In genomic region chr9:121351388-121352078, GRCm38 (mm10) we compare ENCODE assay signal across 8 mouse cellular contexts. TPM values are rescaled to one million over a fixed set of nuclear protein-coding genes. Genes with fewer than 3 reads are reported as not detected.
A peak's percentile ranks its signal among the peaks of the same experiment; 100 is the strongest.
DNase-seq lines count a peak whose midpoint lies in the region; ATAC-seq and TF ChIP-seq lines count a peak whose summit lies in the region.
"Had no signal": no experiment of that assay in that cellular context is flagged by ENCODE, and none has a peak within 500 bp of the region (broad histone marks: within the 10 kb centered on the region; RNA-seq: fewer than 3 reads in every experiment).

No protein-coding gene starts in this region.

- no peak for TF ChIP-seq EP300 in heart, postnatal 0 days (IDR thresholded peaks at IDR 0.05; ENCODE audit: low read depth)

- no peak overlapping the region for H3ac ChIP-seq in myocyte (ENCODE audit: control insufficient read depth, insufficient read length)

- peak overlapping the region; percentile 69 for H3K27ac ChIP-seq in kidney, postnatal 0 days
- H3K27ac ChIP-seq in embryonic facial prominence, embryonic 12.5 days: 0 out of 2 replicates have a peak overlapping the region, but pooled peaks have one; percentile 64
- H3K27ac ChIP-seq in heart, postnatal 0 days (ENCODE audit: low read depth): peak overlapping the region; percentile 83

- ATAC-seq in kidney, postnatal 0 days (replicated peaks; ENCODE audit: low FRiP score, low read depth): no peak
- ATAC-seq in embryonic facial prominence, embryonic 12.5 days (ENCODE audit: insufficient number of reproducible peaks, insufficient read depth, low FRiP score, low TSS enrichment): no peak
- peak; percentile 15; the same call in 1 of the 2 replicates for ATAC-seq in heart, postnatal 0 days (ENCODE audit: insufficient read depth, low read depth)
- ATAC-seq: Patski had no signal

- H3K9me3 ChIP-seq in kidney, postnatal 0 days (replicated peaks; ENCODE audit: low read length): no peaks in the 10 kb centered on the region
- H3K9me3 ChIP-seq in embryonic facial prominence, embryonic 12.5 days: no peaks in the 10 kb centered on the region
- H3K9me3 ChIP-seq in heart, postnatal 0 days (replicated peaks; ENCODE audit: control insufficient read depth, low read length): no peaks in the 10 kb centered on the region

- H3K4me1 ChIP-seq in kidney, postnatal 0 days (replicated peaks; ENCODE audit: insufficient read depth, low read length): peaks cover 29% of the 10 kb centered on the region
- peaks cover 45% of the 10 kb centered on the region for H3K4me1 ChIP-seq in embryonic facial prominence, embryonic 12.5 days
- H3K4me1 ChIP-seq in heart, postnatal 0 days (ENCODE audit: control insufficient read depth, insufficient read depth): peaks cover 91% of the 10 kb centered on the region

- H3K36me3 ChIP-seq in kidney, postnatal 0 days (ENCODE audit: insufficient read depth, low read length): no peaks in the 10 kb centered on the region
- no peaks in the 10 kb centered on the region for H3K36me3 ChIP-seq in embryonic facial prominence, embryonic 12.5 days
- H3K36me3 ChIP-seq in heart, postnatal 0 days (replicated peaks; ENCODE audit: control insufficient read depth, insufficient read depth, low read length): no peaks in the 10 kb centered on the region
- no peaks in the 10 kb centered on the region for H3K36me3 ChIP-seq in myocyte (ENCODE audit: control insufficient read depth, insufficient read depth)

- DNase-seq in kidney, postnatal 0 days (ENCODE audit: low spot score): peak; percentile 73
- no peak for DNase-seq in kidney, adult 18-20 months
- DNase-seq in heart, postnatal 0 days (ENCODE audit: low spot score): peak; percentile 68
- DNase-seq in c-Kit-positive CD71-positive TER-119-positive erythroid progenitor cells, embryonic 14.5 days (ENCODE audit: low spot score): no peak
- DNase-seq in layer of hippocampus, adult 8-10 months (ENCODE audit: low spot score in 2 of 2): no peak

- no peak overlapping the region for H3K4me2 ChIP-seq in kidney, postnatal 0 days (ENCODE audit: low read length)
- no peak overlapping the region for H3K4me2 ChIP-seq in embryonic facial prominence, embryonic 12.5 days (replicated peaks)
- H3K4me2 ChIP-seq in heart, postnatal 0 days (ENCODE audit: low read depth, low read length): no peak overlapping the region
- H3K4me2 ChIP-seq in myocyte (ENCODE audit: low read depth): peak overlapping the region; percentile 71

- no peak for TF ChIP-seq CTCF in kidney, postnatal 0 days (IDR thresholded peaks at IDR 0.05; ENCODE audit: low read depth)
- no peak; the same call in 1 of the 2 replicates for TF ChIP-seq CTCF in heart, postnatal 0 days (IDR thresholded peaks at IDR 0.05; ENCODE audit: low read depth)

- TF ChIP-seq POLR2A in myocyte (IDR thresholded peaks at IDR 0.05; ENCODE audit: insufficient read length, low read depth): no peak

- H3K9ac ChIP-seq in kidney, postnatal 0 days (ENCODE audit: low read depth, low read length): no peak overlapping the region
- no peak overlapping the region for H3K9ac ChIP-seq in embryonic facial prominence, embryonic 12.5 days
- H3K9ac ChIP-seq in heart, postnatal 0 days (replicated peaks; ENCODE audit: low read depth, low read length): peak overlapping the region; percentile 41; the same call in 1 of the 2 replicates

- no peak overlapping the region for H3K4me3 ChIP-seq in kidney, postnatal 0 days (replicated peaks; ENCODE audit: low read depth, low read length)
- no peak overlapping the region for H3K4me3 ChIP-seq in embryonic facial prominence, embryonic 12.5 days
- no peak overlapping the region for H3K4me3 ChIP-seq in heart, postnatal 0 days (ENCODE audit: low read depth, low read length)
- no peak overlapping the region for H3K4me3 ChIP-seq in myocyte

- 39% methylated on average over 9 of the region's 9 CpGs for WGBS in kidney, postnatal 0 days
- WGBS in embryonic facial prominence, embryonic 12.5 days: 57% methylated on average over 9 of the region's 9 CpGs
- WGBS in heart, postnatal 0 days: 37% methylated on average over 9 of the region's 9 CpGs

- H3K27me3 ChIP-seq in kidney, postnatal 0 days (ENCODE audit: insufficient read depth, low read length): no peaks in the 10 kb centered on the region
- H3K27me3 ChIP-seq in embryonic facial prominence, embryonic 12.5 days: no peaks in the 10 kb centered on the region
- H3K27me3 ChIP-seq in heart, postnatal 0 days (ENCODE audit: control insufficient read depth, insufficient read depth, low read length): no peaks in the 10 kb centered on the region
- H3K27me3 ChIP-seq in myocyte (ENCODE audit: control insufficient read depth, insufficient read depth, insufficient read length): no peaks in the 10 kb centered on the region
- H3K27me3 ChIP-seq: Patski had no signal

- H3K79me2 ChIP-seq in myocyte (ENCODE audit: control insufficient read depth, insufficient read depth): peaks cover 75% of the 10 kb centered on the region

TF ChIP-seq in myocyte, 11 proteins besides CTCF, POLR2A, EP300 and RAD21:
- no peak for TF ChIP-seq E2F4 (IDR thresholded peaks at IDR 0.05; ENCODE audit: insufficient read depth)
- no peak for TF ChIP-seq TCF3 (IDR thresholded peaks at IDR 0.05; ENCODE audit: insufficient read length, low read depth)
- no peak for TF ChIP-seq MYOG (IDR thresholded peaks at IDR 0.05; ENCODE audit: control insufficient read depth in 1 of 3, insufficient read depth in 1 of 3, insufficient read length in 2 of 3, low read depth in 2 of 3)
- TF ChIP-seq MYOD1 (IDR thresholded peaks at IDR 0.05; ENCODE audit: control insufficient read depth in 1 of 3, insufficient read length in 2 of 3, low read depth in 2 of 3): no peak
- no peak for TF ChIP-seq POLR2AphosphoS2 (IDR thresholded peaks at IDR 0.05; ENCODE audit: insufficient read length, low read depth)
- TF ChIP-seq CEBPB (IDR thresholded peaks at IDR 0.05; ENCODE audit: insufficient read depth, poor library complexity, severe bottlenecking): no peak
- TF ChIP-seq MAX (IDR thresholded peaks at IDR 0.05; ENCODE audit: low read depth): no peak
- no peak for TF ChIP-seq TCF12 (IDR thresholded peaks at IDR 0.05; ENCODE audit: insufficient read depth, poor library complexity, severe bottlenecking)
- no peak for TF ChIP-seq SRF (IDR thresholded peaks at IDR 0.05; ENCODE audit: control insufficient read depth, insufficient read length, low read depth)
- TF ChIP-seq USF1 (IDR thresholded peaks at IDR 0.05; ENCODE audit: low read depth): no peak
- no peak for TF ChIP-seq REST (IDR thresholded peaks at IDR 0.05; ENCODE audit: insufficient read depth, insufficient read length)

RNA-seq across cellular contexts. Expression of gene Trak1, which starts 54.2 kb away (rescaled TPM):
- polyA plus RNA-seq in kidney, postnatal 0 days (2015; fragmentation: Nextera tagmentation; extraction: Ambion mirVana): 11.6 and 13.0 TPM in 2 replicates
- polyA plus RNA-seq in embryonic facial prominence, embryonic 12.5 days (2016; fragmentation: Nextera tagmentation; extraction: Ambion mirVana): 20.0 and 20.7 TPM in 2 replicates
- 113 and 120 TPM in 2 replicates for total RNA-seq in heart, postnatal 0 days (2014; rRNA removed; ENCODE audit: low replicate concordance)
- polyA plus RNA-seq in heart, postnatal 0 days (2015; fragmentation: Nextera tagmentation; extraction: Ambion mirVana): 53.5 and 59.3 TPM in 2 replicates
- 60.8 TPM for polyA plus RNA-seq in myocyte (2012; fragmentation: generic; extraction: Trizol)
- 100 to 1,000 TPM; 201 to 260 (median 228) TPM for total RNA-seq in layer of hippocampus, adult 8-10 months (2022)

Comparison
In these comparisons a context has a peak if more than half of its experiments do, and no peak if none do; other contexts are left out.
1. DNase-seq: peak in kidney, postnatal 0 days (single experiment) and heart, postnatal 0 days (single experiment); none in kidney, adult 18-20 months (single experiment), c-Kit-positive CD71-positive TER-119-positive erythroid progenitor cells, embryonic 14.5 days (single experiment) and layer of hippocampus, adult 8-10 months (0 of 2).
2. Peak in every context shown above with its lines, with median percentiles within 50 percentile points of each other: H3K27ac ChIP-seq.